In the genomic region with DNA sequence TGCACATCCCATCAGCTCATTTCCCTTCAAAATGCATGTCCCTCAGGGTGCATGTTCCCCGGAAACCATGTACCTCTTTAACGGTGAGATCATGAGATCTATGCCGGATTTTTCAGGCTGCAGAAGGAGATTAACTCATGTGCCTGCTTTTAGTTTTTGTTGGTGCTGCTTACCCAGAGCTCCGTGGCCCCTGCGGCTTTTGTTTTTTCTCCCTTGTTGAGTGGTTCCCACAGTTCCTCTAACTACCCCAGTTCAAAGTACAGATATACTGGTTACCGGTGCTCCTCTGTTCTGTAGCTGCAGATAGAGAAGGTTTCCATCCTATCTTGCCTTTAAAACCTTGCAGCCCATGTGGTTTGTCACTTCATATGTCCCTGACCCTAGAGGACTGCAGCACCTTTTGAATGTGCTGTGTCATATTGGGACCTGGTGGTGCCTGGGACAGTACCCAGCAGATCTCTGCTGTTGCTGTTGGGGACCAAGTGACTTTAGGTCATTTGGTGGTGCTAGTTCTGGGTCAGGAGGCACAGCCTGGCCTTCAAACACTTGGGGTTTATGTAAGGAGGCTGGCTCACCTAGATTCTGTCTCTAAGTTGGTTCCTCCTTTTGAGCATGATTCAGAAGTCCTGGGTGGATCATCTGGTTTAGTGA, we compare ENCODE assay signal across 8 mouse cellular contexts. TPM values are rescaled to one million over a fixed set of nuclear protein-coding genes. Genes with fewer than 3 reads are reported as not detected.
DNase-seq lines count a peak whose midpoint lies in the region; ATAC-seq and TF ChIP-seq lines count a peak whose summit lies in the region.

No protein-coding gene starts in this region.

- no peak for TF ChIP-seq EP300 in heart, adult 2 months (IDR thresholded peaks at IDR 0.05; ENCODE audit: insufficient read depth, low read depth, low read length)

- no peak overlapping the region for H3K9ac ChIP-seq in forebrain, embryonic 11.5 days (ENCODE audit: low read length)
- peak overlapping the region; percentile 96 for H3K9ac ChIP-seq in liver, embryonic 13.5 days
- H3K9ac ChIP-seq in heart, adult 2 months (ENCODE audit: low read depth, low read length): no peak overlapping the region

- no peak overlapping the region for H3K27ac ChIP-seq in forebrain, embryonic 11.5 days (ENCODE audit: low read depth, low read length)
- peak overlapping the region; percentile 99 for H3K27ac ChIP-seq in liver, embryonic 13.5 days
- H3K27ac ChIP-seq in heart, adult 2 months: no peak overlapping the region

- DNase-seq in kidney, adult 9 months: peak; percentile 50
- no peak for DNase-seq in kidney, postnatal 14 days
- DNase-seq in MN1 (ENCODE audit: low spot score): peak; percentile 37
- DNase-seq in forebrain, embryonic 11.5 days (ENCODE audit: low spot score): no peak
- DNase-seq in liver, embryonic 13.5 days: peak; percentile 64
- DNase-seq in layer of hippocampus, adult 9-11 months: no peak
- no peak for DNase-seq in embryo, embryonic 9.5 days (ENCODE audit: extremely low spot score)
- DNase-seq in heart, adult 2 months: no peak

- H3K9me3 ChIP-seq in forebrain, embryonic 11.5 days (ENCODE audit: control insufficient read depth, low read length): no peaks in the 10 kb centered on the region
- no peaks in the 10 kb centered on the region for H3K9me3 ChIP-seq in liver, embryonic 13.5 days (replicated peaks)

- peaks cover 6% of the 10 kb centered on the region; the same call in 1 of the 2 replicates for H3K4me1 ChIP-seq in forebrain, embryonic 11.5 days (replicated peaks; ENCODE audit: control insufficient read depth, insufficient read depth, low read length)
- H3K4me1 ChIP-seq in liver, embryonic 13.5 days (replicated peaks): peaks cover 73% of the 10 kb centered on the region
- H3K4me1 ChIP-seq in heart, adult 2 months (ENCODE audit: control insufficient read depth, insufficient read depth, low read length): 0 out of 2 replicates have a peak, but pooled peaks cover 4% of the 10 kb centered on the region

- TF ChIP-seq POLR2A in heart, adult 2 months (IDR thresholded peaks at IDR 0.05; ENCODE audit: insufficient read depth, low read depth, low read length): no peak

- no peak for ATAC-seq in forebrain, embryonic 11.5 days (replicated peaks; ENCODE audit: low FRiP score)
- ATAC-seq in liver, embryonic 13.5 days (ENCODE audit: low read depth): peak; percentile 64

- intact Hi-C loops in heart, adult 2 months (cut with DNase I): no loop called here

- H3K79me2 ChIP-seq in heart, adult 2 months (replicated peaks; ENCODE audit: control insufficient read depth, insufficient read depth, low read length): no peaks in the 10 kb centered on the region

- no peaks in the 10 kb centered on the region for H3K27me3 ChIP-seq in forebrain, embryonic 11.5 days (ENCODE audit: control insufficient read depth, insufficient read depth, low read length)
- H3K27me3 ChIP-seq in liver, embryonic 13.5 days: no peaks in the 10 kb centered on the region
- no peaks in the 10 kb centered on the region for H3K27me3 ChIP-seq in heart, adult 2 months (ENCODE audit: control insufficient read depth, insufficient read depth, low read length)

- no peaks in the 10 kb centered on the region for H3K36me3 ChIP-seq in forebrain, embryonic 11.5 days (ENCODE audit: control insufficient read depth, insufficient read depth, low read length)
- H3K36me3 ChIP-seq in liver, embryonic 13.5 days: peaks cover 31% of the 10 kb centered on the region
- H3K36me3 ChIP-seq in heart, adult 2 months (ENCODE audit: control insufficient read depth, insufficient read depth, low read length): no peaks in the 10 kb centered on the region

- peak overlapping the region; percentile 7; the same call in 1 of the 2 replicates for H3K4me3 ChIP-seq in forebrain, embryonic 11.5 days (ENCODE audit: low read depth, low read length)
- H3K4me3 ChIP-seq in liver, embryonic 13.5 days (replicated peaks): peak overlapping the region; percentile 86
- no peak overlapping the region for H3K4me3 ChIP-seq in heart, adult 2 months

- WGBS in forebrain, embryonic 11.5 days: 40% methylated on average over 6 of the region's 6 CpGs
- 8% methylated on average over 6 of the region's 6 CpGs for WGBS in liver, embryonic 13.5 days (ENCODE audit: insufficient replicate concordance)
- 75% methylated on average over 6 of the region's 6 CpGs for WGBS in heart, adult 2 months

- peak overlapping the region; percentile 33; the same call in 1 of the 2 replicates for H3K4me2 ChIP-seq in forebrain, embryonic 11.5 days (ENCODE audit: low read depth, low read length, severe bottlenecking)
- peak overlapping the region; percentile 93 for H3K4me2 ChIP-seq in liver, embryonic 13.5 days

- no peak for TF ChIP-seq CTCF in heart, adult 2 months (IDR thresholded peaks at IDR 0.05)

RNA-seq across cellular contexts. Expression of a gene that starts 16.8 kb away (rescaled TPM):
- 51.3 and 56.3 TPM in 2 replicates for polyA plus RNA-seq in forebrain, embryonic 11.5 days (2014; fragmentation: Nextera tagmentation; extraction: Ambion mirVana)
- 21.4 and 21.5 TPM in 2 replicates for polyA plus RNA-seq in liver, embryonic 13.5 days (2015; fragmentation: Nextera tagmentation; extraction: Ambion mirVana)
- 10 to 100 TPM; 13.6 to 16.1 TPM for total RNA-seq in heart, adult 2 months (2021)
- 18.0 and 19.5 TPM in 2 replicates for polyA plus RNA-seq in heart, adult 2 months (2012; rRNA removed)

RNA-seq across cellular contexts. Expression of a gene that starts 16.9 kb away (rescaled TPM):
- 63.4 and 66.7 TPM in 2 replicates for polyA plus RNA-seq in forebrain, embryonic 11.5 days (2014; fragmentation: Nextera tagmentation; extraction: Ambion mirVana)
- 24.2 and 27.6 TPM in 2 replicates for polyA plus RNA-seq in liver, embryonic 13.5 days (2015; fragmentation: Nextera tagmentation; extraction: Ambion mirVana)
- 1 to 10 TPM; 6.9 to 8.2 TPM for total RNA-seq in heart, adult 2 months (2021)
- polyA plus RNA-seq in heart, adult 2 months (2012; rRNA removed): 7.1 TPM in 2 replicates

RNA-seq across cellular contexts. Expression of a gene that starts 33.1 kb away (rescaled TPM):
- polyA plus RNA-seq in forebrain, embryonic 11.5 days (2014; fragmentation: Nextera tagmentation; extraction: Ambion mirVana): 1.2 and 1.7 TPM in 2 replicates
- 0.12 and 0.25 TPM in 2 replicates for polyA plus RNA-seq in liver, embryonic 13.5 days (2015; fragmentation: Nextera tagmentation; extraction: Ambion mirVana)
- under 1 TPM; 0.32 to 0.39 TPM for total RNA-seq in heart, adult 2 months (2021)
- 0.79 and 1.5 TPM in 2 replicates for polyA plus RNA-seq in heart, adult 2 months (2012; rRNA removed)

RNA-seq across cellular contexts. Expression of a gene that starts 34.9 kb away (rescaled TPM):
- polyA plus RNA-seq in forebrain, embryonic 11.5 days (2014; fragmentation: Nextera tagmentation; extraction: Ambion mirVana): 6.5 and 7.1 TPM in 2 replicates
- 14.4 and 18.0 TPM in 2 replicates for polyA plus RNA-seq in liver, embryonic 13.5 days (2015; fragmentation: Nextera tagmentation; extraction: Ambion mirVana)
- total RNA-seq in heart, adult 2 months (2021): 1 to 10 TPM; 7.4 to 7.5 TPM
- 6.6 and 9.1 TPM in 2 replicates for polyA plus RNA-seq in heart, adult 2 months (2012; rRNA removed)

RNA-seq across cellular contexts. Expression of a gene that starts 38.7 kb away (rescaled TPM):
- polyA plus RNA-seq in forebrain, embryonic 11.5 days (2014; fragmentation: Nextera tagmentation; extraction: Ambion mirVana): 33.3 and 35.4 TPM in 2 replicates
- 23.8 and 27.3 TPM in 2 replicates for polyA plus RNA-seq in liver, embryonic 13.5 days (2015; fragmentation: Nextera tagmentation; extraction: Ambion mirVana)
- 10 to 100 TPM; 20.8 to 22.2 TPM for total RNA-seq in heart, adult 2 months (2021)
- 12.1 and 18.6 TPM in 2 replicates for polyA plus RNA-seq in heart, adult 2 months (2012; rRNA removed)

Comparison
In these comparisons a context has a peak if more than half of its experiments do, and no peak if none do; other contexts are left out.
1. DNase-seq: peak in kidney, adult 9 months (single experiment), MN1 (single experiment) and liver, embryonic 13.5 days (single experiment); none in kidney, postnatal 14 days (single experiment), forebrain, embryonic 11.5 days (single experiment), layer of hippocampus, adult 9-11 months (single experiment), embryo, embryonic 9.5 days (single experiment) and heart, adult 2 months (0 of 2).